Mouse (Mus musculus) kidney, postnatal 10 days (tissue): ENCODE data around the gene Prkrip1.
A peak's percentile ranks its signal among the peaks of the same experiment; 100 is the strongest.
"Not testable (repeated sequence)": the region's sequence is repeated elsewhere in the genome, so short reads cannot be mapped to it uniquely, and the experiment has no call there.

Experiments used
- DNase-seq: peaks from one replicate; pipeline ENCODE4 v3.0.0; 2021; ENCODE audit warnings: mixed read lengths

Gene Prkrip1

GRCm38 (mm10) chr5:136211341-136212102, 12.8 kb upstream of the Prkrip1 start:
- not testable (repeated sequence) for DNase-seq

- DNase-seq: no peak
These were observed 11.8 kb upstream of the Prkrip1 start for GRCm38 (mm10) chr5:136210549-136210948.

GRCm38 (mm10) chr5:136201832-136202231, 3.1 kb upstream of the Prkrip1 start:
- peak; percentile 81 for DNase-seq

- DNase-seq: peak; percentile 27
These were observed 763 bp upstream of the Prkrip1 start for GRCm38 (mm10) chr5:136199526-136199925.

- no peak for DNase-seq
These were observed 6.9 kb downstream of the Prkrip1 start for GRCm38 (mm10) chr5:136191870-136192269.

GRCm38 (mm10) chr5:136186723-136187122, 12.0 kb downstream of the Prkrip1 start:
- DNase-seq: peak; percentile 75

- no peak for DNase-seq
These were observed 15.0 kb downstream of the Prkrip1 start for GRCm38 (mm10) chr5:136183766-136184165.

- DNase-seq: no peak
These were observed 15.9 kb downstream of the Prkrip1 start for GRCm38 (mm10) chr5:136182830-136183229.

GRCm38 (mm10) chr5:136182049-136182448, 16.7 kb downstream of the Prkrip1 start:
- no peak for DNase-seq

- no peak for DNase-seq
These were observed 17.6 kb downstream of the Prkrip1 start for GRCm38 (mm10) chr5:136181197-136181596.

- no peak for DNase-seq
These were observed 19.2 kb downstream of the Prkrip1 start for GRCm38 (mm10) chr5:136179594-136179993.

- peak; percentile 79 for DNase-seq
These were observed 24.9 kb downstream of the Prkrip1 start for GRCm38 (mm10) chr5:136173606-136174463.

GRCm38 (mm10) chr5:136172939-136173338, 25.8 kb downstream of the Prkrip1 start:
- DNase-seq: no peak

- DNase-seq: no peak
These were observed 27.1 kb downstream of the Prkrip1 start for GRCm38 (mm10) chr5:136171363-136172341.

- DNase-seq: peak; percentile 91
These were observed 28.0 kb downstream of the Prkrip1 start, which contains the start of gene Orai2 for GRCm38 (mm10) chr5:136170512-136171362. Orai2 (minus strand) TSS chr5:136170713.

- peak; percentile 55 for DNase-seq
These were observed 28.9 kb downstream of the Prkrip1 start for GRCm38 (mm10) chr5:136169626-136170511.

- no peak for DNase-seq
These were observed 30.7 kb downstream of the Prkrip1 start for GRCm38 (mm10) chr5:136168071-136168470.

GRCm38 (mm10) chr5:136167296-136167695, 31.5 kb downstream of the Prkrip1 start:
- no peak for DNase-seq

GRCm38 (mm10) chr5:136165246-136165645, 33.5 kb downstream of the Prkrip1 start:
- no peak for DNase-seq

GRCm38 (mm10) chr5:136163807-136164474, 34.8 kb downstream of the Prkrip1 start:
- DNase-seq: no peak
